Mouse (Mus musculus): ENCODE measurements at regions not wholly inside any gene's neighbourhood (a gene's known extent, or its start where the extent isn't known, plus 50 kb on each side); places are given as distances from the start of the nearest gene placed in this dataset.

- TF ChIP-seq CTCF (conservative IDR thresholded peaks at IDR 0.05; ENCODE audit: insufficient read depth, insufficient read length, low read depth, low read length) (no peak), POLR2A (IDR thresholded peaks at IDR 0.05; ENCODE audit: low read depth, low read length) (no peak)
These were observed 167.0 kb upstream of the Nr2f2 start for GRCm38 (mm10) chr7:70533552-70533951.

All from kidney, adult 2 months (tissue).